Mouse (Mus musculus) T-helper 2 cell (primary cell): ENCODE data around the gene Tns1.

Source experiments
- in situ Hi-C: fragments of 300-600 bp; cut with MboI, MseI; formaldehyde crosslinking; loops from one replicate; pipeline ENCODE4 v1.15.1; 2025; ENCODE audit warnings: high pct_unique_total_duplicates

Tns1 gene

DNA sequence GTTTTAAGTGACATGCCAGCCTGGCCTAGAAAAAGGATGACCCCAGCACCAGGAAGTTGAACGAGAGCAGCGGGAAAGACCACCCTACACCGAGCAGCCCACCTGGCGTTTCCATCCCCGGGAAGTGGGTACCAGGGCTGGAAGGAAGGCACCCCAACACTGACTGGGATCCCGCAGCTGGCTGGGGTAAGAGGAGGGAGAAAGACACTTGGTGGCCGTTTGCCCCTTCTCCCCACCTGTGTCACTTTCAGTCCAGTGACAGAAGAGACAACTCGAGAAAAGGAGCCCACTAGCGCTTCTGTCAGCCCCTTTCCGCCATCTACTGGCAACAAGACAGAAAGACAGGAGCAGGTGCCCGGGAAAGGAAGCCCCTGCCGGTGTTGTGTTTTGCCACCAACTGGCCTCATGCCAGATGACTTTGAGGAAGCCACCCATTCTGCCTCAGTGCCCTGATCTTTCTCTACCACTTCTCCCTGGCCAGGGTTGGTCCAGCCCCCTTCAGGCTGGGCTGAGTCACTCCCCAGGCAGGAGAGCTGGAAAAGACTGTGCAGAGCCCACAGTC lies 823 bp upstream of the Tns1 start, which contains the start of gene Rufy4:
Gene Rufy4 (plus strand): TSS at position 551 of the 562 bp plus-strand sequence.
- in situ Hi-C loops = no loop called here

DNA sequence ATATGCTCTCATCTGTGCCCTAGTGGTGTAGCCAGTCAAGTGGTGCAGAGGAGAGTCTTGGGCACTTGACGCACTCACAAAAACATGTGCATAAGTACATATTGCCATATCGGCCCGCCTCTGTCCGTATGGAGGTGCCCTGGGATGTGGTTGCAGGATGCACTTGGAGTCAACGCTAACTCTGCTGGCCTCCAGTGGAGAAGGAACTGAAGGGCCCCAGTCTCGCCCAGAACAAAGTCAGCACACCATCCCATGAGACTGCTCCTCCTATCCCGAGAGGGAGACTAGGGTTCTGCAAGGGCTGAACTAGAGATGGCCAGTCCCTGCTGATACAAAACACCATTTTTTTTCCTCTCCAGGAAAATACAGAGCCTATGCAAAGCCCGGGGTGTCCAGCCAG lies 1.0 kb downstream of the Tns1 start:
- in situ Hi-C loops = no loop called here

DNA sequence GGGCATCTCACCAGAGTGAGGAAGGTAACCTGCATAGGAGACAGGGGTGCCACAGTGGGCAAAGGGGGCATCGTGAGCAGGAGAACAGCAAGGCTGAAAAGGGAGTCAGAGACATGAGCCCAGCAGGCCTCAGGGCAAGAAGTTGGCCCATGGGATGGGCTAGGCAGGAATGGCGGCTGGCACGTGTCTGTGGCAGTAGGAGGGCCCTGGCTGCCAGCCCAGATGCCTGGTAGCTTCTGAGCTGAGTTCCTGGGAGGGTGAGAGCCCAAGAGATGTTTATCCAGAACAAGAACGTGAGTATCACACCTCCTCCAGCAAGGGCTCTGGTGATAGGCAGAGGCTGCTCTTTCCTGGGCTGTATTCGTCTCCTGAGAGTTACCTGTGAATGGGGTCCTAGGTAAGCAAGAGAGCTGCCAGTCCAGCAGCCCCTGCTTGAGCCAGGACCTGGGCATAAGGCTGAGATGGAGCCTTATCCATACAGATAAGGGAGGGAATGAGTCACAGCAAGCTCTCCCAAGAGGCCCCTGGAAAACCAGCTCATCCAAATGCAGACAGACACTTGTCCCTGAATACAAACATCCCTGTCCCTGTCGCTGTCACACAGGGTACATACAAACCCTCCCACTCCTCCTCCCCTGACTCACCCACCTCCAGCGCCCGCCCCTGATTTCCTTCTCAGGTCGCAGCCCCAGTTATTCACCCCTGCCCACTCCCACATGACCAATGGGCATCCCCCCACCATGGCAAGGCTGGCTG lies 2.2 kb downstream of the Tns1 start:
- in situ Hi-C loops = no loop called here

DNA sequence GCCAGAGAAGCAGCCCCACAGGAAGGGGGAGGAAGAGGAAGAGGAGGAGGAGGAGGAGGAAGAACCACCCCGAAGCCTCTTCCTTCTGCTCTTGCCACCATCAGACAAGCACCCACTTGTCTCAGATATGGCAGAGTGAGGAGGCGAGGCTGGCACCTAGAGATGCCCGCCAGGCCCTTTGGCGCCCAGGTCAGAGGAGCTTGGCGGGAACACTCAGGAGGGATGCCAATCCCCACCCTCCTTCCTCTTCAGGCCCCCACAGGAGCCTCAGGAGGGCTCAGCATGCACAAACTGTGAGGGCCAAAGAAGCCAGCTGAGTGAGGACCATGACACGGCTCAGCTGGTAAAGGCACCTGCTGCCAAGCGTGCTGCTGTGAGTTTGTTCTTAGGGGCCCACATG lies 3.1 kb downstream of the Tns1 start:
- in situ Hi-C loops = no loop called here

DNA sequence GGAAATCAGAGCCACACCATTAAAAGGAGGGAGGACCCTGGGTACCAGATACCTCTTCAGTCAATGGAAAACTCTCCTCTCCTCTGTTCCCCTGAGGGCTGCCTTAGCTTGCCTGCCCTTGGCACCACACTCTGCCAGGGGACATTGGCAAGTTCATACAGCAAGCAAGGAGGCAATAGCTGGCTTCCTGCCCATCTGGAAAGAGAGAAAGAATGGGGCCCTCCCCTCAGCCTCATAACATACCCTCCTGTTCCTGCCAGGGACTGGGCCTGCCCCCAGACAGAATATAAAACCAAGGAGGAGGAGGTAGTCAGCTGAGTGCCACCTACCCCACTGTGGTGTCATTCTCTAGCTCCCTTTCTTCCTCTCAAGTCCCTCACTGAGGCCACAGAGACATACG lies 5.1 kb downstream of the Tns1 start:
- in situ Hi-C loops = no loop called here

DNA sequence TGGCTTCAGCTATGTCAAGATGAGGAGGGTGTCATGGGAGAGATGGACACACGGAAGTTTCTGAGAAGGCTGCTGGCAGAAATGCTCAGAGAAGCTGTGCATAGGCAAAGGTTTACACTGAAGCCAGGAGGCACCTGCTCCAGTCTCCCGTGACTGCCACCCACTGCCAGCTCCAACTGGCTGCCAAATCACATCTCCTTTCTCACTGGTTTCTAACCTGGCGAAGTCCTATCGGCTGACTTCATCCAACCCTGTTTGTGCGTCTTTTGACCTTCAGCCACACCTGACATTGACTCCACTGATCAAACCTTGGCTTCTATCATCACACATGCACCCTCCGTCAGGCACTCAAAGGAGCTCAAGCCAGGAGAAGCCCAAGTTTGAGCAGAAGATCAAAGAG lies 6.4 kb downstream of the Tns1 start:
- in situ Hi-C loops = no loop called here

DNA sequence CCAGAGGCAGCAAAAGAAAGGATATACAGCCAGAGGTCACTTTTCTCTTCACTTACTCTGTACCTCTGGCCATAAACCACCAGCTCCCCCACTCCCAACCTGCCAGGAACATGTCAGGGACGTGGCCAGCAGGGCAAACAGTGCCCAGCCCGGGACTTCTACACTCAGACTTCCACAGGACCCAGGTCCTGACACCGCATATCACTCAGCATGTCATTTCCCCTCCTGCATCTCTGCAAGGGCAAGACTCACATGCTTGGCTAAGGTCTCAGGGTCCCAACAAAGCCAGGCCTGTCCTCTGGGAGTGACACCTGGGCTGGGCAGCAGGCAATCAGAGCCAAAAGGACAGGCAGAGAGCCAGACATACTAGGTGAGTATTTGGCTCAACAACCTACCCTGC lies 11.2 kb downstream of the Tns1 start:
- in situ Hi-C loops = no loop called here

DNA sequence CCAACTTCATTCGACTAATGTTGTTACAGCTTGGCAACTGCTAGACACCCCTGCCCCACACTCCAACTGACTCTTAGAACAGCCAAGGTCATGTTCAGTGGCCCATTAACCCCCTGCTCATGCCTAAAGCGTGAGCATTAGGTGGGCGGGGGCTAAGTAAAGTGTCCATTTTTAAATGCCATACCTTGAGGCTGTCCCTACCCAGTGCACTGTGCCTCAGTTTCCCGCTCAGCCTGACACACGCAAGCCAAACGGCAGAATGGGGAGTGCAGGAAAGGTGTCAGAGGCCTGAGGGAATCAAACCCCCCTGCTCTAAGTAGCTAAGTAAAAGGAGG lies 12.6 kb downstream of the Tns1 start:
- in situ Hi-C loops = no loop called here

DNA sequence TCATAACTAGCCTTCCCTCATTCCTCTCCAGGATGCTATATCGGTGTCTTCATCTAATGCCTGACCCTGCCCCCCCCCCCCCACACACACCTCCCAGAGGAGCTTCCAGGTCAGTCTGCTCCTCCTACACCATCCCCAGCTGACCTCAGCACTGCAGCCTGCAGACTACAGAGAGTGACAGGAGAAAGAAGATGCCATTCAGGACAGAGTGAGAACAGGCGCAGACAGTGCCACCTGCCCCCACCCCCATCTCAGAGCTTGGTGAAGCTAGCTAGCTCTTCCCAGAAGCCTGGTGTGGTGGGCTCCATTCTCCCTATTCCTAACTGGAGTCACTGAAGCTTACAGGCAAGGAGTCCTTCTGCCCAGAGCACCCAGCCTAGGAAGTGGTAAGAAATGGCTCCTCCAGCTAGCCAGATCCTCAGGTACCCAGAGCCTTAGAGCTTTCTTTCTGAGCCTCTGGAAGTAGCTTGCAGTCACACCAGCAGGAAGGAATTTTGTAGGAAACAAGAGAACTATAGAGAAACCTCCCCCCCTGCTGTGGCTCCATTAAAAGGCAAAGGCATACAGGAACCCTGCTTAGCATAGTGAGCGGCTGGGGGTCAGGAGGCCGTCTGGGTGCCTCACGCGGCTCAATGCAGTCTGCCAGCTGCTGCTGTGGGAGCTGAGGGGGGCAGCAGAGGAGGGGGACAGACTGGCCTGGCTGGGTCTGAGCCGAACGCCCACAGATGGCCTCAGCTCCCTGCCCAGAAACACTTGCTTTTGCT lies 13.1 kb downstream of the Tns1 start:
- in situ Hi-C loops = no loop called here

DNA sequence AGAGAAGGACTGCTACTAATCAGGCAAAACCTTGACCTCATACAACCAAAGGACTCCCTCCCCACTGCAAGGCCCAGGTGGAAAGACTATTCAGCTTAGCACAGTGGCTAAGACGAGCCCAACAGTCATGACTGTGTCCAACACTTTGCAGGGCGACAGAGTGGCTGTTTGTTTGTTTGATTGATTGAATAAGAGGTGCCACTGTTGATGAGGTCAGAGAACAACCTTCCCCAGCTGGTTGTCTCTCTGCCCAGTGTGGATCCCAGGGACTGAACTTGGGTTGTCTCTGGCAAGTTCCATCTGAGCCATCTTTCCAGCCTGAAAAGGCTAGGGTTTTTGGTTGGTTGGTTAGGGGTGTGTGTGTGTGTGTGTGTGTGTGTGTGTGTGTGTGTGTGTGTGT lies 14.6 kb downstream of the Tns1 start:
- in situ Hi-C loops = no loop called here

DNA sequence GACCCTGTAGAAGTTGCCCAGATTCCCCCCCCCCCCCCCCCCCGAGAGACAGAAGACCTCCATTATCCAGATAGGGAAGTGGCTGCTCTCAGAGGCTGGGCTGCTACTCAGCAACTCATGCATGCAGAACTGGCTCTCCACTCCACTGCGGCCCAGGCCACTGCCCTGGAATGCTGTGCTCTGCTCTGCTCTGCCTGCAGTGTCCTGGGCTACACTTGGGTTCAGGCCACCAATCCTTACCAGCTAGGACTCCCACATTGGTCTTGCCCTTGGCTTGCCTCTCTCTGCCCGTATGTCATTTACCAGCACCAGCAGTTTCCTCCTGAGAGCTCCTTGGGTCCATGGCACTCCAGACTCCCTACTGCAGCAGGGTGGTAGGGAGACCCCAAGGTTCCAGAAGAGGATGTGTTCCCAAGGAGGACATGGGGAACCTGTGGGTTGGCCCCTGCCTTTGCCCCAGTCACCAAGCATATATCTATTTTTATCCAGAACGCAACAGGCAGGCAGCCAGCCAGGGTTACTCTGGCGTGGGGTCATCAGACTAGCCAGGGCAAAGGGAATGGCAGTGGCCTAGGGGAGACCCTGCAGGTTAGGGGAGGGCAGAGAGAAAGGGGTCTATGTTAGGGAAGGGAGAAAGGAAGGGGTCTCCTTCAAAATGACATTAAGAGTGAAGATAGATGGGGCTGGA lies 16.2 kb downstream of the Tns1 start:
- in situ Hi-C loops = no loop called here

DNA sequence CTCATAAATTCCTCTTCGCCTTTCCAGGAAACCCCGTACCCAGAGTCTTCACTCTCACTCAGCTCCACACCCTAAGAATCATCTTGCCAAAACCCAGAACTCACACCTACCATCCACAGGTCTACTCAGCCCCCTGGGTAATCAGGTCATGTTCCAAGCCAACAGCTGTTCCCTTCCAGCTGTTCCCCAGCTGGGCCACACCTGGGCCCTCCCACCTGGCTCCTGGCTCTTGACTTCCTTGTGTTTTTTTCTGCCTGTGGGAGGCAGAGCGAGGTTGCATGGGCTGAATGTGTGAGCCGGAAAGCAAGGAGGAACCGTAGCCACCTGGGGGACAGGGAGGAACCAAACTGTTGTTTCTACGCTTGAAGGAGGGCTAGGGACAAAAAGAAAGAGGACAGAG lies 18.0 kb downstream of the Tns1 start:
- in situ Hi-C loops = no loop called here

DNA sequence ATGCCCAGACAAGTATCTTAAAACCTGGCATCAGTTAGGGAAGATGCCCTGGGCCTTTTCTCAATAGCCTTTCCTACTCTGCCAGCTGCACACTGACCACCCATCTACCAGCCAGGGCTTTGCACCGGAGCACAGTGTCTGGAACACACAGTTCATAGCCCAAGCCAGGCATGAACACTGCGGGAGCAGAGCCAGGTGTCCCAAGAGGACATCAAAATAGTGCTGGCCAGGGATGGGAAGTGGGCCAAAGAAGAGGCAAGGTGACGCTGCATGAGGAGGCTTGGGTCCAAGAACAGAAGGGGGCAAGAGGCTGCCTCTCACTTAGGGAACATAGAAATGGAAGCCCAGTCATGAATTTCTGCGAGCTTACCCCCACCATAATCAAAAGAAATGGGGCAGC lies 18.6 kb downstream of the Tns1 start:
- in situ Hi-C loops = no loop called here

DNA sequence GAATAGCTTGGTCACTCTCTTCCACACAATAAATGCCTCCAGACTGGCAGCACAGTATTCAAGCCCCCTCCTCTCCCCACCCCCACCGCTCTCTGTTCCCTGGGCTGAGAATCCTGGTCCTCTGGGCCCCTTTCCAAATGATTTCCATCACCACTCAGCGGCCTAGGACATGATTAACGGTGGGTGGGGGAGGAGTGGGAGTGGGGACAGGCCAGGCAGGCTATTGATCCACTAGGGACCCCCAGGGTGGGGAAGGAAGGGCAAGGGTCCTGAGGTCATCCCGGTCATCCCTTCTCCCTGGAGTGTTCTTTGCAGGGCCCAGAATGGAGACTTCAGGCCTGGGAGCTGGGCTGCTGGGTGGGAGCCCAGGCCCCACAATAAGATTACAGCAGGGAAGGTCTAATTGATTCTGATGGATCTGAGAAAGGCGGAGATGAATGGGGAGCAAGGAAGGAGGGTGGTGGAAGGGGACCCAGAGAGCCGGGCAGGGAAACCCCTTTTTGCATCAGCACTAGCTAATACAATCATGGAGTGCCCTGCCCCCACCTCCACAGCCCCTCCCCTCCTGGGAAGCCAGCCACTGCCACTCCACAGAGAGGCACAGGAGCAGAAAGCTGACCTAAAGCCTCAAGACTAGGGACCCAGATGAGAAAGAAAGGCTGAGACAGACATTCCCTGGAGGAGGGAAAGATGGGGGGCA lies 20.4 kb downstream of the Tns1 start:
- in situ Hi-C loops = no loop called here

DNA sequence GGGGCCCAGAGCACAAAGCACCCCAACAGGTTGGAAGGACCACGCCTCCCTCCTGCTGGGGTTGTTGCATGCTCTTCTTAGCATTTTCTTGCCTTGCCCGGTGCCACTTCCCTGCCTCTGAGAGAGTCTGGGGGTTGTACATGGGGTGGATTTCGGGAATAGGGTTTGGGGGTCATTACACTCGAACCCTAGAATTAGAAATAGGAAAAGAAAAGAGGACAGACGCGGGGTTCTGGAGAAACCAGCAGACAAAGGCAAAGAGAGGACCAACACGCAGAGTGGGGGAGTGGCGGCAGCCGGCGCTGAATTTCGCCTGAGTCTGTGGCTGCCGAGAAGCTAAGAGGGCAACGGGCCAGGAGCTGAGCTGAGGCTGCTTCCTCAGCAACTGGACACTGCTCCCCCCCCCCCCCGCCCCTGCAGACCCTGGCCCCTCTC lies 25.2 kb downstream of the Tns1 start:
- in situ Hi-C loops = no loop called here

DNA sequence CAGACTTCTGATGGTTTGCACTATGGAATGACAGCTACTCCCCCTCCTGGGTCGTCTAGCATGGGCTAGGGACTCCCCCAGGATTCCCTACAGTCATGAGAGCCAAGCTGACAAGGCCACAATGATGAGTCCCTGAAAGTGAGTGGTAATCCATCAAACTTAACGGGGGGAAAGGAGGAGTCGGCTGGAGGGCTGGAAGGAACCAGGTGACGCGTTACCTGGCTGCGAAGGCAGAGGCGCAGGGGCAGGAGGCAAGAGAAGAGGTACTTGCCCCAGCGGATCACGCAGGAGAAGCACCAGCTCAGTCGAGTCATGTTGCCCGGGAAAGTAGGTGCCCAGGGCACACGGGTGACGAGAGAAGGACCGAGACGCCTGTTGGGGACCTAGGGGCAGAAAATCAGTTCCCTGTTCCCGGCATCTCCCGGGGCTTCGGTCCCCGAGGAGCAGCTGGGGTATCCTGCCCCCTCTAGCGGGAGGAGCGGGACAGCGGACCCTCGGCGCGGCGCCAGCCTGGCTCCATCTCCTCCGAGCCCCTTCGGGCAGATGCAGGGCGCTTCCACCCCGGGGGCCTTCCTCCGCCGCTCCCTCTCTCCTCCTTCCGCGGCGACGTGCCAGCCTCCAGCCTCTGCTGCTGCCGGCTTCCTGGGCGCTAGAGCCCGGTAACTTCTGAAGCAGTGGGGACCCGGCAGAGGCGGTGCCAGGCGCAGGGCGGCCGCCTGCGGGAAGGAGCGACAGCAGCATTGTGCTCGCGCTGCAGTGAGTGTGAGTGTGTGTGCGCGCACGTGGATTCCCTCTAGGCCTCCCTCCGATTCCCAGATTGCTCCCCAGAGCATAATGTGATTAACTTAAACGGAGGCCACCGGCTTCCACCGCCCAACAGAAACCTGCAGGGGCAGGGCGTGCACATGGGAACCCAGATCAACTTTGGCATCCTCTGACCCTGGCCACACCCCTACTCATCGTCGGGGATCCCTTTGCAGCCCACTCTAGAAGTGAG lies 25.9 kb downstream of the Tns1 start:
- in situ Hi-C loops = no loop called here

DNA sequence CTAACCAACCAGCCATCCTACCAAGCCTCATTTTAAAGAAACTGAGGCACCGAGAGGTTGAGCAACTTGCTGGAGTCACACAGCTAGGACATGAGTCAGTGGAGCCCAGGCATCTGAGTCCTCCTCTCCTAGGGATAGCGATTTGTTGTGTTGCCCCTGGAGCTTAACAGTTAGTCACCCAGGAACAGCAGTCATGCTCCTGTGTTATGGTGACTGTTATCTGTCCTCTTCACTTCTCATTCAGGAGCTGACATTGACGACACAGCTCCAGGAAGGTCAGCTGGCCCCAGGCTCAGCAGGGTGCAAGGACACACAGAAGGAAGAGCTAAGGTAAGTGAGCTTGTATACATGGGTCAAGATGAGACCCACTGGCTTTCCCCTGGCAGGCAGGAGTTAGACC lies 28.5 kb downstream of the Tns1 start:
- in situ Hi-C loops = no loop called here

DNA sequence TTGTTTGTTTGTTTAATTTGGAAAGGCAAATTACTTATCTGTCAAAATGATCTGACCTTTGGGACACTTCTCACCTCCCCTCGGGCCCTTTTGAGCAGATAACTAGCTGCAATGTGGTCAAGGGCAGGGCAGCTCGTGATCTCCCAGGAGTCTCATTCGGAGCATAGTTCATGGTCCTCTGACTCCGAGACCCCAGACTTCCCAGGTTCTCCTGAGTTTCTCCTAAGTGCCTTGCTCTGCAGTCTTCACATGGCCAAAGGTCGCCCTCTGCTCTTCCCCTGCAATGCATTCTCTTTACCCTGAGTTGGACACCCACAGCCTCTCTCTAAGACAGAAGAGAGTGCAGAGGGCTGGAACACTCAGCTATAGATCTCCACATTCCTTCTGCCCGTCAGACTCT lies 29.0 kb downstream of the Tns1 start:
- in situ Hi-C loops = no loop called here

DNA sequence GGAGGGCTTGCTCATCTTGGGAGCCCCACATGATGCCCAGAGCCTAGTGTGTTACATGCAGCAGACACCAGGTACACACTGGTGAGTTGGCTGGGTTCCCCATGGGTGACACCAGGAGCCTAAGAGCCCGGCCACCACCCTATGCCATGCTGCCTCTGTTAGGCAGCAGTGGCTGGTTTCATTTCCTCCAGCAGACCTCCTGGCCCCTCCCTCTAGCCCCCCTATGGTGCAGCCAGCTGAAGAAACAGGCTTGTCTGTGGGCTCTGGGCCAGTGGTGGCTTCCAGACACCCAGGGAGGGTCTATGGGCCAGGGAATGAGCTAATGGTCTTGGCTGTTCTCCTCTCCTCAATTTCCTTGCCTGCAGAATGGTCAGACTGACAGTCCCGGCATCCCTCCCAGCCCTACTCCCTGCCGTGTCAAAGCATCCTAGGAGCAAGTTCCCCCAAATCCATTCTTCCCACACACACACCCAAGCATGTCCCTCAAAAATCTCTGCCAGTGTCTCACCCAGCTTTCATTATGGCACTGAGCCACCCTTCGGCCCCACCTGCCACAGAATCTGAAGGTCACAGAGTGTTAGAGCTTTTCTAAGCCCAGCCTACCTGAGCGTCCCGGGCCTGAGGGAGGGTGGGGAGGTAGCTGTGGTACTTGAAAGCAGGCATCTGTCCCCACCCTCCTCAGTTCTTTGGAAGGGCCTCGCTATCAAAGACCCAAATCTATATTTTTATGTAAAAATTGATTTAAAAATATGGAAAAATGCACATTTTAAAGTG lies 29.6 kb downstream of the Tns1 start:
- in situ Hi-C loops = no loop called here

DNA sequence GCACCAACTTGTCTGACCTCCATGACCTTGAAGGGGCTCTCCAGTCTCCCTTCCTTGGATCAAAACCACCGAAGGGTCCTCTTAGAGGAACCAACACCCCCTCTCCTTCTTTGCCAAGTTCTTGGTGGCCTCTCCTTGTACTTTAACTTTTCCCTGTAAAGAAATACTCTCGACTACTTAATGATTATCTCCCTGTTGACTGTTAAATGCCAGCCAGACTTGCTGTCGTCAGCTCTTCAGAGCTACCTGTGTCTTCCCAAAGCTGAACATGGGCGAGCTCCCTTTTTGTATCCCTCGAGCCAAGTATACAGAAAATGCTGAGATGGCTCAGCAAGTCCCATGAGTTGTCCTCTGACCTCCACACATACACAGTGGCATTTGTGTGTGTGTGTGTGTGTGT lies 30.8 kb downstream of the Tns1 start:
- in situ Hi-C loops = no loop called here
